Mouse (Mus musculus): ENCODE data around the gene AW549877. TPM values are rescaled to one million over a fixed set of nuclear protein-coding genes. Genes with fewer than 3 reads are reported as not detected.

Gene AW549877
- polyA plus RNA-seq, 1 experiment from 2014 or later: 43.6 TPM

GRCm38 (mm10) chr15:4026231-4026773 is 30.8 kb upstream of the AW549877 start, which contains the start of gene Oxct1:
TSS of gene Oxct1 (plus strand) at chr15:4026383.
- Histone ChIP-seq H3K9ac (ENCODE audit: low read length) (peak within 1 kb of the TSS; percentile 86), H3K4me2 (ENCODE audit: low read length) (peak within 1 kb of the TSS; percentile 67), H3K36me3 (ENCODE audit: control insufficient read depth, insufficient read depth, low read length) (no peaks in the 10 kb centered on the region), H3K9me3 (replicated peaks; ENCODE audit: control insufficient read depth, low read length) (no peaks in the 10 kb centered on the region), H3K27ac (ENCODE audit: low read depth, low read length) (peak within 1 kb of the TSS; percentile 94), H3K27me3 (replicated peaks; ENCODE audit: control insufficient read depth, insufficient read depth, low read length) (no peaks in the 10 kb centered on the region), H3K4me3 (ENCODE audit: low read depth, low read length) (peak within 1 kb of the TSS; percentile 80), H3K4me1 (ENCODE audit: control insufficient read depth, insufficient read depth, low read length) (peaks cover 8% of the 10 kb centered on the region; the same call in 1 of the 2 replicates)
- ATAC-seq: peak; percentile 96
- under 1% methylated on average over 45 of the region's 45 CpGs for WGBS
- DNase-seq (ENCODE audit: low spot score): peak; percentile 95

- H3K27ac ChIP-seq (ENCODE audit: low read depth, low read length): no peak overlapping the region
- 49% methylated on average over 11 of the region's 11 CpGs for WGBS
Observed at GRCm38 (mm10) chr15:4025508-4025904, 30.0 kb upstream of the AW549877 start.

GRCm38 (mm10) chr15:4024726-4025507 is 29.4 kb upstream of the AW549877 start:
- no peaks in the 10 kb centered on the region for H3K9me3 ChIP-seq (replicated peaks; ENCODE audit: control insufficient read depth, low read length)
- peaks cover 8% of the 10 kb centered on the region; the same call in 1 of the 2 replicates for H3K4me1 ChIP-seq (ENCODE audit: control insufficient read depth, insufficient read depth, low read length)
- H3K4me2 ChIP-seq (ENCODE audit: low read length): no peak overlapping the region
- H3K27me3 ChIP-seq (replicated peaks; ENCODE audit: control insufficient read depth, insufficient read depth, low read length): no peaks in the 10 kb centered on the region
- no peaks in the 10 kb centered on the region for H3K36me3 ChIP-seq (ENCODE audit: control insufficient read depth, insufficient read depth, low read length)
- no peak for DNase-seq (ENCODE audit: low spot score)
- no peak overlapping the region for H3K9ac ChIP-seq (ENCODE audit: low read length)
- no peak overlapping the region for H3K4me3 ChIP-seq (ENCODE audit: low read depth, low read length)
- no peak for ATAC-seq
- 82% methylated on average over 13 of the region's 13 CpGs for WGBS
- H3K27ac ChIP-seq (ENCODE audit: low read depth, low read length): no peak overlapping the region

More at GRCm38 (mm10) chr15:4025508-4025904, 30.0 kb upstream of the AW549877 start:
- no peaks in the 10 kb centered on the region for H3K36me3 ChIP-seq (ENCODE audit: control insufficient read depth, insufficient read depth, low read length)
- no peaks in the 10 kb centered on the region for H3K27me3 ChIP-seq (replicated peaks; ENCODE audit: control insufficient read depth, insufficient read depth, low read length)
- H3K9ac ChIP-seq (ENCODE audit: low read length): no peak overlapping the region; the same call in 1 of the 2 replicates
- peak overlapping the region; percentile 67; the same call in 1 of the 2 replicates for H3K4me2 ChIP-seq (ENCODE audit: low read length)
- peak overlapping the region; percentile 80; the same call in 1 of the 2 replicates for H3K4me3 ChIP-seq (ENCODE audit: low read depth, low read length)
- H3K9me3 ChIP-seq (replicated peaks; ENCODE audit: control insufficient read depth, low read length): no peaks in the 10 kb centered on the region
- no peak for DNase-seq (ENCODE audit: low spot score)
- H3K4me1 ChIP-seq (ENCODE audit: control insufficient read depth, insufficient read depth, low read length): peaks cover 8% of the 10 kb centered on the region; the same call in 1 of the 2 replicates
- ATAC-seq: no peak

- Histone ChIP-seq H3K36me3 (ENCODE audit: control insufficient read depth, insufficient read depth, low read length) (no peaks in the 10 kb centered on the region), H3K9ac (ENCODE audit: low read length) (no peak overlapping the region), H3K27ac (ENCODE audit: low read depth, low read length) (no peak overlapping the region), H3K27me3 (replicated peaks; ENCODE audit: control insufficient read depth, insufficient read depth, low read length) (no peaks in the 10 kb centered on the region), H3K9me3 (replicated peaks; ENCODE audit: control insufficient read depth, low read length) (no peaks in the 10 kb centered on the region), H3K4me2 (ENCODE audit: low read length) (no peak overlapping the region), H3K4me1 (ENCODE audit: control insufficient read depth, insufficient read depth, low read length) (peaks cover 8% of the 10 kb centered on the region; the same call in 1 of the 2 replicates), H3K4me3 (ENCODE audit: low read depth, low read length) (no peak overlapping the region)
- ATAC-seq (no peak), DNase-seq (ENCODE audit: low spot score) (no peak)
- WGBS: 97% methylated on average over 2 of the region's 2 CpGs
Observed at GRCm38 (mm10) chr15:4023747-4024146, 28.2 kb upstream of the AW549877 start.

GRCm38 (mm10) chr15:4020711-4021110 is 25.2 kb upstream of the AW549877 start:
- no peak overlapping the region for H3K4me2 ChIP-seq (ENCODE audit: low read length)
- no peak for ATAC-seq
- DNase-seq (ENCODE audit: low spot score): no peak

GRCm38 (mm10) chr15:4013873-4014272 is 18.3 kb upstream of the AW549877 start:
- no peak for ATAC-seq
- Histone ChIP-seq H3K4me1 (ENCODE audit: control insufficient read depth, insufficient read depth, low read length) (no peaks in the 10 kb centered on the region), H3K27ac (ENCODE audit: low read depth, low read length) (no peak overlapping the region), H3K9me3 (replicated peaks; ENCODE audit: control insufficient read depth, low read length) (no peaks in the 10 kb centered on the region), H3K27me3 (replicated peaks; ENCODE audit: control insufficient read depth, insufficient read depth, low read length) (no peaks in the 10 kb centered on the region), H3K4me2 (ENCODE audit: low read length) (no peak overlapping the region), H3K4me3 (ENCODE audit: low read depth, low read length) (no peak overlapping the region), H3K36me3 (ENCODE audit: control insufficient read depth, insufficient read depth, low read length) (no peaks in the 10 kb centered on the region), H3K9ac (ENCODE audit: low read length) (no peak overlapping the region)
- no peak for DNase-seq (ENCODE audit: low spot score)
- 75% methylated on average over 2 of the region's 2 CpGs for WGBS

More at GRCm38 (mm10) chr15:4020711-4021110, 25.2 kb upstream of the AW549877 start:
- 72% methylated on average over 4 of the region's 4 CpGs for WGBS
- Histone ChIP-seq H3K4me3 (ENCODE audit: low read depth, low read length) (no peak overlapping the region), H3K27me3 (replicated peaks; ENCODE audit: control insufficient read depth, insufficient read depth, low read length) (no peaks in the 10 kb centered on the region), H3K36me3 (ENCODE audit: control insufficient read depth, insufficient read depth, low read length) (no peaks in the 10 kb centered on the region), H3K27ac (ENCODE audit: low read depth, low read length) (no peak overlapping the region), H3K4me1 (ENCODE audit: control insufficient read depth, insufficient read depth, low read length) (no peaks in the 10 kb centered on the region), H3K9ac (ENCODE audit: low read length) (no peak overlapping the region), H3K9me3 (replicated peaks; ENCODE audit: control insufficient read depth, low read length) (no peaks in the 10 kb centered on the region)

GRCm38 (mm10) chr15:4000536-4000935 is 5.0 kb upstream of the AW549877 start:
- Histone ChIP-seq H3K4me3 (ENCODE audit: low read depth, low read length) (no peak overlapping the region), H3K4me1 (ENCODE audit: control insufficient read depth, insufficient read depth, low read length) (no peaks in the 10 kb centered on the region), H3K27ac (ENCODE audit: low read depth, low read length) (no peak overlapping the region), H3K27me3 (replicated peaks; ENCODE audit: control insufficient read depth, insufficient read depth, low read length) (no peaks in the 10 kb centered on the region), H3K36me3 (ENCODE audit: control insufficient read depth, insufficient read depth, low read length) (no peaks in the 10 kb centered on the region), H3K9me3 (replicated peaks; ENCODE audit: control insufficient read depth, low read length) (peaks cover 2% of the 10 kb centered on the region; the same call in 1 of the 2 replicates), H3K4me2 (ENCODE audit: low read length) (no peak overlapping the region), H3K9ac (ENCODE audit: low read length) (no peak overlapping the region)
- DNase-seq (ENCODE audit: low spot score) (no peak), ATAC-seq (no peak)
- WGBS: 87% methylated on average over 2 of the region's 2 CpGs

- DNase-seq (ENCODE audit: low spot score) (no peak), ATAC-seq (no peak)
- Histone ChIP-seq H3K36me3 (ENCODE audit: control insufficient read depth, insufficient read depth, low read length) (no peaks in the 10 kb centered on the region), H3K4me2 (ENCODE audit: low read length) (no peak overlapping the region), H3K9ac (ENCODE audit: low read length) (no peak overlapping the region), H3K9me3 (replicated peaks; ENCODE audit: control insufficient read depth, low read length) (no peaks in the 10 kb centered on the region), H3K4me3 (ENCODE audit: low read depth, low read length) (no peak overlapping the region), H3K27me3 (replicated peaks; ENCODE audit: control insufficient read depth, insufficient read depth, low read length) (no peaks in the 10 kb centered on the region), H3K4me1 (ENCODE audit: control insufficient read depth, insufficient read depth, low read length) (peaks cover 4% of the 10 kb centered on the region; the same call in 1 of the 2 replicates), H3K27ac (ENCODE audit: low read depth, low read length) (no peak overlapping the region)
- 82% methylated on average over 2 of the region's 2 CpGs for WGBS
Observed at GRCm38 (mm10) chr15:3999144-3999543, 3.6 kb upstream of the AW549877 start.

Measured in forebrain, embryonic 14.5 days (tissue).